Mouse (Mus musculus): Measurements from ENCODE around the gene Dgat2. TPM values are rescaled to one million over a fixed set of nuclear protein-coding genes. Genes with fewer than 3 reads are reported as not detected.

The Dgat2 gene
- polyA plus RNA-seq, 1 experiment, result 63.4 TPM

- DNase-seq (ENCODE audit: extremely low spot score in 1 of 2, low spot score in 1 of 2), result no peak
These were observed 75.7 kb downstream of the Dgat2 start for GRCm38 (mm10) chr7:99106714-99107270.

Other genes with a start within 250 kb of the Dgat2 start
- gene Uvrag, start 41.6 kb downstream of the Dgat2 start, polyA plus RNA-seq (2012; rRNA removed), result 15.6 and 16.8 TPM in 2 replicates
- gene Mogat2, start 55.9 kb upstream of the Dgat2 start, polyA plus RNA-seq (2012; rRNA removed), result 0.04 TPM in 1 of 2 replicates, not detected in the other
- gene Map6, start 84.7 kb upstream of the Dgat2 start, polyA plus RNA-seq (2012; rRNA removed), result 69.4 and 77.7 TPM in 2 replicates
- 27.5 and 31.8 TPM in 2 replicates for gene Serpinh1, start 170.5 kb upstream of the Dgat2 start, polyA plus RNA-seq (2012; rRNA removed)
- gene Gdpd5, start 198.7 kb upstream of the Dgat2 start, polyA plus RNA-seq (2012; rRNA removed), result 54.1 and 66.2 TPM in 2 replicates